Mouse (Mus musculus) cerebellum, postnatal 25 days (tissue): Measurements from ENCODE around the gene Cpne1.
"Not testable (repeated sequence)": the region's sequence is repeated elsewhere in the genome, so short reads cannot be mapped to it uniquely, and the experiment has no call there.

Experiments
- DNase-seq, 2 experiments: peaks; one replicate each; pipeline ENCODE4 v3.0.0; 2021; ENCODE audit warnings: mixed read lengths in 2 of 2

The Cpne1 gene

GRCm38 (mm10) chr2:156111358-156112079 lies at the start of gene Cpne1, which contains the start of gene Rbm12:
TSS of gene Cpne1 (minus strand) at chr2:156111965.
TSS of gene Rbm12 (minus strand) at chr2:156111978.
- peak; percentile 96 to 97 for DNase-seq

GRCm38 (mm10) chr2:156151538-156151937 lies 39.8 kb upstream of the Cpne1 start:
- no peak for DNase-seq

- no peak for DNase-seq
These were observed 35.7 kb upstream of the Cpne1 start for GRCm38 (mm10) chr2:156147316-156147915.

GRCm38 (mm10) chr2:156146272-156146989 lies 34.7 kb upstream of the Cpne1 start:
- DNase-seq, result no peak

GRCm38 (mm10) chr2:156145486-156146130 lies 33.8 kb upstream of the Cpne1 start:
- no peak for DNase-seq

GRCm38 (mm10) chr2:156143953-156144724 lies 32.4 kb upstream of the Cpne1 start, which contains the start of the genes Romo1 and Nfs1:
TSS of gene Romo1 (plus strand) at chr2:156144039.
TSS of gene Nfs1 (minus strand) at chr2:156144186.
- peak; percentile 93 to 95 for DNase-seq

- DNase-seq, result no peak
These were observed 31.6 kb upstream of the Cpne1 start for GRCm38 (mm10) chr2:156143367-156143766.

- DNase-seq, result no peak
These were observed 31.1 kb upstream of the Cpne1 start for GRCm38 (mm10) chr2:156142820-156143219.

GRCm38 (mm10) chr2:156135695-156136094 lies 23.9 kb upstream of the Cpne1 start:
- DNase-seq, result no peak

- no peak for DNase-seq
These were observed 22.4 kb upstream of the Cpne1 start for GRCm38 (mm10) chr2:156134161-156134560.

- DNase-seq, result no peak
These were observed 15.2 kb upstream of the Cpne1 start, which contains the start of gene Gm28036 for GRCm38 (mm10) chr2:156126992-156127391. TSS of gene Gm28036 (minus strand) at chr2:156127092.

GRCm38 (mm10) chr2:156123731-156124130 lies 12.0 kb upstream of the Cpne1 start:
- no peak for DNase-seq

- no peak for DNase-seq
These were observed 7.8 kb upstream of the Cpne1 start for GRCm38 (mm10) chr2:156119566-156119965.

- DNase-seq, result not testable (repeated sequence)
These were observed 287 bp upstream of the Cpne1 start for GRCm38 (mm10) chr2:156112080-156112423.

- DNase-seq, result peak in 1 of 2 experiments; percentile 19
These were observed 973 bp downstream of the Cpne1 start for GRCm38 (mm10) chr2:156110627-156111357.

- no peak for DNase-seq
These were observed 19.8 kb downstream of the Cpne1 start for GRCm38 (mm10) chr2:156091926-156092325.

- DNase-seq, result no peak
These were observed 22.0 kb downstream of the Cpne1 start for GRCm38 (mm10) chr2:156089799-156090198.

GRCm38 (mm10) chr2:156087391-156088110 lies 24.2 kb downstream of the Cpne1 start:
- no peak for DNase-seq

- no peak for DNase-seq
These were observed 27.2 kb downstream of the Cpne1 start for GRCm38 (mm10) chr2:156084541-156084940.

GRCm38 (mm10) chr2:156080391-156080790 lies 31.4 kb downstream of the Cpne1 start:
- DNase-seq, result no peak

- DNase-seq, result peak; percentile 45 to 53
These were observed 32.1 kb downstream of the Cpne1 start for GRCm38 (mm10) chr2:156079674-156080073.
